Mouse (Mus musculus) layer of hippocampus, postnatal 25 days (tissue): Measurements from ENCODE around the gene Gm17018. TPM values are rescaled to one million over a fixed set of nuclear protein-coding genes. Genes with fewer than 3 reads are reported as not detected.

Experiments used
- DNase-seq, 2 experiments: peaks; one replicate each; pipeline ENCODE4 v3.0.0; 2022; ENCODE audit warnings: mixed read lengths in 2 of 2, low spot score in 1 of 2; ENCODE audit errors: extremely low spot score in 1 of 2
- total RNA-seq, 2 experiments: library from RNA; stranded (reverse); gene quantifications; 2 replicates each; pipeline ENCODE4 v1.2.3; 2021

Gm17018 gene
- total RNA-seq, result 10 to 100 TPM; 58.9 to 62.1 TPM

- DNase-seq, result peak; percentile 66 to 76
Observed at GRCm38 (mm10) chr19:45560153-45560890, at the start of gene Gm17018, which contains the start of gene Poll. TSS of gene Gm17018 (plus strand) at chr19:45560615. TSS of gene Poll (minus strand) at chr19:45560531.

GRCm38 (mm10) chr19:45510680-45511079, 49.7 kb upstream of the Gm17018 start:
- DNase-seq, result no peak

- DNase-seq, result peak in 1 of 2 experiments; percentile 38
Observed at GRCm38 (mm10) chr19:45511406-45511805, 49.0 kb upstream of the Gm17018 start.

- no peak for DNase-seq
Observed at GRCm38 (mm10) chr19:45515341-45515740, 45.1 kb upstream of the Gm17018 start.

- no peak for DNase-seq
Observed at GRCm38 (mm10) chr19:45516264-45516663, 44.2 kb upstream of the Gm17018 start.

- DNase-seq, result no peak
Observed at GRCm38 (mm10) chr19:45527382-45527781, 33.0 kb upstream of the Gm17018 start.

GRCm38 (mm10) chr19:45527931-45528534, 32.4 kb upstream of the Gm17018 start:
- no peak for DNase-seq

- no peak for DNase-seq
Observed at GRCm38 (mm10) chr19:45529294-45529693, 31.1 kb upstream of the Gm17018 start.

GRCm38 (mm10) chr19:45530200-45530995, 30.0 kb upstream of the Gm17018 start:
- DNase-seq, result no peak

- no peak for DNase-seq
Observed at GRCm38 (mm10) chr19:45531554-45531953, 28.9 kb upstream of the Gm17018 start.

- no peak for DNase-seq
Observed at GRCm38 (mm10) chr19:45533617-45534016, 26.8 kb upstream of the Gm17018 start.

- no peak for DNase-seq
Observed at GRCm38 (mm10) chr19:45535214-45535735, 25.1 kb upstream of the Gm17018 start.

- no peak for DNase-seq
Observed at GRCm38 (mm10) chr19:45535929-45536328, 24.5 kb upstream of the Gm17018 start.

- peak in 1 of 2 experiments; percentile 47 for DNase-seq
Observed at GRCm38 (mm10) chr19:45537505-45537904, 22.9 kb upstream of the Gm17018 start.

- no peak for DNase-seq
Observed at GRCm38 (mm10) chr19:45540657-45541408, 19.6 kb upstream of the Gm17018 start.

GRCm38 (mm10) chr19:45541409-45542041, 18.9 kb upstream of the Gm17018 start:
- DNase-seq, result peak; percentile 36 to 58

- no peak for DNase-seq
Observed at GRCm38 (mm10) chr19:45542061-45542460, 18.4 kb upstream of the Gm17018 start.

GRCm38 (mm10) chr19:45544152-45544924, 16.1 kb upstream of the Gm17018 start:
- DNase-seq, result no peak

- peak; percentile 81 to 85 for DNase-seq
Observed at GRCm38 (mm10) chr19:45544925-45545321, 15.5 kb upstream of the Gm17018 start.
